Mouse (Mus musculus): Measurements from ENCODE around the gene Timm23. TPM values are rescaled to one million over a fixed set of nuclear protein-coding genes. Genes with fewer than 3 reads are reported as not detected.

The Timm23 gene
- total and polyA plus RNA-seq, 3 experiments = 229 to 573 (median 349) TPM

GRCm38 (mm10) chr14:32153156-32153555 is 48.5 kb downstream of the Timm23 start:
- DNase-seq (ENCODE audit: low spot score) = no peak
- Histone ChIP-seq H3K27me3 (ENCODE audit: insufficient read depth, low read length) (peaks cover 21% of the 10 kb centered on the region), H3K9me3 (replicated peaks) (no peaks in the 10 kb centered on the region), H3K4me3 (ENCODE audit: low read depth, low read length) (no peak overlapping the region), H3K4me1 (ENCODE audit: insufficient read depth, low read depth, low read length) (peaks cover 5% of the 10 kb centered on the region), H3K36me3 (replicated peaks) (peaks cover 9% of the 10 kb centered on the region)
- TF ChIP-seq CTCF (IDR thresholded peaks at IDR 0.05; ENCODE audit: low read depth, low read length) = no peak
- no peak for TF ChIP-seq TAL1 (conservative IDR thresholded peaks at IDR 0.05; ENCODE audit: low read depth, low read length)
- TF ChIP-seq GATA2 (IDR thresholded peaks at IDR 0.05; ENCODE audit: borderline replicate concordance, low read depth, low read length) = no peak
- no peak for TF ChIP-seq POLR2AphosphoS5 (IDR thresholded peaks at IDR 0.05; ENCODE audit: insufficient replicate concordance, low read depth, low read length)
- TF ChIP-seq GATA1 (IDR thresholded peaks at IDR 0.05; ENCODE audit: borderline replicate concordance, low read length) = no peak
- ATAC-seq (ENCODE audit: extremely low read depth, insufficient number of reproducible peaks, low FRiP score, poor library complexity, severe bottlenecking) = no peak

- peaks cover 3% of the 10 kb centered on the region for H3K36me3 ChIP-seq (replicated peaks)
- DNase-seq (ENCODE audit: low spot score) = no peak
- H3K9me3 ChIP-seq (replicated peaks) = peaks cover 5% of the 10 kb centered on the region
- H3K27me3 ChIP-seq (ENCODE audit: insufficient read depth, low read length) = peaks cover 21% of the 10 kb centered on the region
- peaks cover 5% of the 10 kb centered on the region for H3K4me1 ChIP-seq (ENCODE audit: insufficient read depth, low read depth, low read length)
- TF ChIP-seq GATA1 (IDR thresholded peaks at IDR 0.05; ENCODE audit: borderline replicate concordance, low read length) (no peak), TAL1 (conservative IDR thresholded peaks at IDR 0.05; ENCODE audit: low read depth, low read length) (no peak), GATA2 (IDR thresholded peaks at IDR 0.05; ENCODE audit: borderline replicate concordance, low read depth, low read length) (no peak), POLR2AphosphoS5 (IDR thresholded peaks at IDR 0.05; ENCODE audit: insufficient replicate concordance, low read depth, low read length) (no peak), CTCF (IDR thresholded peaks at IDR 0.05; ENCODE audit: low read depth, low read length) (no peak)
- no peak for ATAC-seq (ENCODE audit: extremely low read depth, insufficient number of reproducible peaks, low FRiP score, poor library complexity, severe bottlenecking)
- no peak overlapping the region for H3K4me3 ChIP-seq (ENCODE audit: low read depth, low read length)
These were observed 49.3 kb downstream of the Timm23 start for GRCm38 (mm10) chr14:32152243-32152965.

GRCm38 (mm10) chr14:32150872-32151271 is 50.8 kb downstream of the Timm23 start:
- Histone ChIP-seq H3K4me3 (ENCODE audit: low read depth, low read length) (no peak overlapping the region), H3K4me1 (ENCODE audit: insufficient read depth, low read depth, low read length) (peaks cover 12% of the 10 kb centered on the region), H3K36me3 (replicated peaks) (no peaks in the 10 kb centered on the region), H3K27me3 (ENCODE audit: insufficient read depth, low read length) (peaks cover 19% of the 10 kb centered on the region), H3K9me3 (replicated peaks) (peaks cover 5% of the 10 kb centered on the region)
- no peak for TF ChIP-seq TAL1 (conservative IDR thresholded peaks at IDR 0.05; ENCODE audit: low read depth, low read length)
- TF ChIP-seq POLR2AphosphoS5 (IDR thresholded peaks at IDR 0.05; ENCODE audit: insufficient replicate concordance, low read depth, low read length) = no peak
- DNase-seq (ENCODE audit: low spot score) = no peak
- no peak for ATAC-seq (ENCODE audit: extremely low read depth, insufficient number of reproducible peaks, low FRiP score, poor library complexity, severe bottlenecking)

GRCm38 (mm10) chr14:32146578-32146977 is 55.1 kb downstream of the Timm23 start:
- TF ChIP-seq POLR2AphosphoS5 (IDR thresholded peaks at IDR 0.05; ENCODE audit: insufficient replicate concordance, low read depth, low read length) (no peak), TAL1 (conservative IDR thresholded peaks at IDR 0.05; ENCODE audit: low read depth, low read length) (no peak), GATA1 (IDR thresholded peaks at IDR 0.05; ENCODE audit: borderline replicate concordance, low read length) (no peak), CTCF (IDR thresholded peaks at IDR 0.05; ENCODE audit: low read depth, low read length) (no peak), GATA2 (IDR thresholded peaks at IDR 0.05; ENCODE audit: borderline replicate concordance, low read depth, low read length) (no peak)
- peak overlapping the region; percentile 68; the same call in 1 of the 2 replicates for H3K4me3 ChIP-seq (ENCODE audit: low read depth, low read length)
- H3K36me3 ChIP-seq (replicated peaks) = no peaks in the 10 kb centered on the region
- H3K27me3 ChIP-seq (ENCODE audit: insufficient read depth, low read length) = peaks cover 6% of the 10 kb centered on the region; the same call in 1 of the 2 replicates
- peaks cover 5% of the 10 kb centered on the region for H3K9me3 ChIP-seq (replicated peaks)
- ATAC-seq (ENCODE audit: extremely low read depth, insufficient number of reproducible peaks, low FRiP score, poor library complexity, severe bottlenecking) (no peak), DNase-seq (ENCODE audit: low spot score) (no peak)
- H3K4me1 ChIP-seq (ENCODE audit: insufficient read depth, low read depth, low read length) = peaks cover 31% of the 10 kb centered on the region

- Histone ChIP-seq H3K4me3 (ENCODE audit: low read depth, low read length) (peak overlapping the region; percentile 68), H3K27me3 (ENCODE audit: insufficient read depth, low read length) (peaks cover 2% of the 10 kb centered on the region; the same call in 1 of the 2 replicates), H3K36me3 (replicated peaks) (no peaks in the 10 kb centered on the region), H3K9me3 (replicated peaks) (peaks cover 5% of the 10 kb centered on the region), H3K4me1 (ENCODE audit: insufficient read depth, low read depth, low read length) (peaks cover 34% of the 10 kb centered on the region)
- TF ChIP-seq POLR2AphosphoS5 (IDR thresholded peaks at IDR 0.05; ENCODE audit: insufficient replicate concordance, low read depth, low read length) (no peak), TAL1 (conservative IDR thresholded peaks at IDR 0.05; ENCODE audit: low read depth, low read length) (peak; percentile 90)
- peak; percentile 90 for ATAC-seq (ENCODE audit: extremely low read depth, insufficient number of reproducible peaks, low FRiP score, poor library complexity, severe bottlenecking)
- DNase-seq (ENCODE audit: low spot score) = peak; percentile 56
These were observed 55.7 kb downstream of the Timm23 start for GRCm38 (mm10) chr14:32145809-32146511.

GRCm38 (mm10) chr14:32145401-32145800 is 56.3 kb downstream of the Timm23 start:
- no peak for DNase-seq (ENCODE audit: low spot score)
- TF ChIP-seq POLR2AphosphoS5 (IDR thresholded peaks at IDR 0.05; ENCODE audit: insufficient replicate concordance, low read depth, low read length) (no peak), TAL1 (conservative IDR thresholded peaks at IDR 0.05; ENCODE audit: low read depth, low read length) (no peak)
- Histone ChIP-seq H3K27me3 (ENCODE audit: insufficient read depth, low read length) (peaks cover 2% of the 10 kb centered on the region; the same call in 1 of the 2 replicates), H3K4me3 (ENCODE audit: low read depth, low read length) (peak overlapping the region; percentile 68), H3K4me1 (ENCODE audit: insufficient read depth, low read depth, low read length) (peaks cover 40% of the 10 kb centered on the region), H3K9me3 (replicated peaks) (peaks cover 5% of the 10 kb centered on the region), H3K36me3 (replicated peaks) (no peaks in the 10 kb centered on the region)
- peak; percentile 9; the same call in 1 of the 2 replicates for ATAC-seq (ENCODE audit: extremely low read depth, insufficient number of reproducible peaks, low FRiP score, poor library complexity, severe bottlenecking)

Measured in G1E (cell line).